Mouse (Mus musculus) embryonic fibroblast, embryonic 13.5 days (primary cell): ENCODE measurements around the gene Fam78a. TPM values are rescaled to one million over a fixed set of nuclear protein-coding genes. Genes with fewer than 3 reads are reported as not detected.

ENCODE experiments used
- H3K27ac ChIP-seq: 2 replicates; pipeline ENCODE4 v1.5.1; 2012; ENCODE audit warnings: low read length, control low read depth, inconsistent platforms; ENCODE audit not compliant: insufficient read depth
- H3K4me1 ChIP-seq: 2 replicates; pipeline ENCODE4 v1.6.1; 2011; ENCODE audit warnings: low read length; ENCODE audit not compliant: control insufficient read depth, insufficient read depth
- H3K4me3 ChIP-seq: 2 replicates; pipeline ENCODE4 v1.5.1; 2011; ENCODE audit warnings: mild to moderate bottlenecking, control low read depth, low read length; ENCODE audit not compliant: insufficient read depth
- CTCF ChIP-seq: IDR thresholded peaks from 2 replicates; pipeline ENCODE4 v1.5.1; 2011; ENCODE audit warnings: mild to moderate bottlenecking, control low read depth, low read length, moderate library complexity, borderline replicate concordance; ENCODE audit not compliant: insufficient read depth
- POLR2A ChIP-seq: IDR thresholded peaks from 2 replicates; pipeline ENCODE4 v1.6.1; 2011; ENCODE audit warnings: low read depth, mild to moderate bottlenecking, control low read depth, low read length, moderate library complexity
- polyA plus RNA-seq: library from polyadenylated mRNA; stranded (reverse); fragments of >200 nt; gene quantifications from 2 replicates; pipeline ENCODE4 v1.2.4, GENCODE M21; 2011; ENCODE audit warnings: low read depth; ENCODE audit not compliant: missing spikeins, insufficient read length

Fam78a gene
- polyA plus RNA-seq, 1 experiment: not detected

DNA sequence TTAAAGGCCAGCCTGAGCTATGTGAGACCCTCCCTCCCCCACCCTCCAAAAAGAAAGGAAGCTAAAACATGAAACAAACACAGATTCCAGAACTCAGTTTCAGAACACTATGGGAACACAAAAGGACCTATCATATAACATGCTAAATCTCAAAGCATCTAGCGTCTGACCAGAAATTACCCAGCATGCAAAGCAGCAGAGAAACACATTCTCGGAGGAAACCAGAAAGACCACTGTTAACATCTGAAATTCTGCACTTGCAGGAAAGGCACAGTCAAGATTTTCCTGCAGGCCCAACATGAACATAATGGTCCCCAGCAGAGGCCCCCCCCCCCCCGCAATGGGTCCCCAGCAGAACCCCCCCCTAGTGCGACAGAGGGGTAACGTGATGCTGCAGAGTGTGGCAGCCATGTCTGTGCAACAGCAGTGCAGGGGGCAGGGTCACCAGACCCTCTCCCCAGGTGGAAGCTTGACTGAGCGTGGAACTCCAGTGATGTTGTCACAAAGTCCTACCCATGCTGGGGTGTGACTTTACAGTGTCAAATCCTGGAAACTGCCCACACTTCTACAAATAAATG, 24.3 kb downstream of the Fam78a start:
- Histone ChIP-seq H3K27ac (no peak overlapping the region), H3K4me1 (no peaks in the 10 kb centered on the region), H3K4me3 (no peak overlapping the region)
- TF ChIP-seq POLR2A (no peak), CTCF (no peak)

DNA sequence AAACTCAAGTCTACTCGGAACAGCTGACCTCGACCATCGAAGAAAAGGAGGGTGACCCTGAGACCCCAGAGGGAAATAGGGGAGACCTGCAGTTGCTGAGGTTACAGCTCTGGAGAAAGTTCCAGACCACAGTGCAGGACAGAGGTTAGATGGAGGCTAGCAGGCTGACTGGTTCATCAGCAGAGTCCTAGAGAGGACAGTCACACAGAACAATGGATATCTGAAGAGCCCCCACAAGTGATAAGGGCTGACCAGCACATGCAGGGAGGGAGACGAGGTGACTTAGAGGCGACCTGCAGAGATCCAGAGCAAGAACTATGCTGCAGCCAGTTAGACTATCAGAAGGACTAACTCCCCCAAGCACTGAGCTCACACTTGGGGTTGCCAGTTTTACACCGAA, 25.0 kb downstream of the Fam78a start:
- Histone ChIP-seq H3K4me3 (no peak overlapping the region), H3K27ac (no peak overlapping the region), H3K4me1 (no peaks in the 10 kb centered on the region)
- no peak for TF ChIP-seq CTCF
- no peak for TF ChIP-seq POLR2A

DNA sequence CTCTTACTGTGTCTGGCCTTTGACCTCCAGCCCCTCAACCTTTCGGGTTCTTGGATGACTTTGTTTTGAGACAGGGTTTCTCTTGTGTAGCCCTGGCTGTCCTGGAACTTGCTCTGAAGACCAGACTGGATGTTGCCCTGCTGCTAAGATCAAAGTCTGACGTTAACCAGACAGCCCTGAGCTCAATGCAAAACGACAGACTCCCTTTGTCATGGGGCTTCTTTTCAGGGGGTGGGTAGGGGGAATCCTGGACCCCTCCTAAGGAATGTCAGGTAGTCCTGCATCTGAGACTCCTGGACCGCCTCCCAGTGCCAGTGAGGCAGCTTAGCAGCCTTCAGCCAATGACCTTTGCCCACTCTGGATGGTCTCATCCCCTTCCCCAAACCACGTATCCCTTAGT, 25.9 kb downstream of the Fam78a start:
- TF ChIP-seq CTCF (no peak), POLR2A (no peak)
- Histone ChIP-seq H3K4me1 (no peaks in the 10 kb centered on the region), H3K27ac (no peak overlapping the region), H3K4me3 (no peak overlapping the region)

DNA sequence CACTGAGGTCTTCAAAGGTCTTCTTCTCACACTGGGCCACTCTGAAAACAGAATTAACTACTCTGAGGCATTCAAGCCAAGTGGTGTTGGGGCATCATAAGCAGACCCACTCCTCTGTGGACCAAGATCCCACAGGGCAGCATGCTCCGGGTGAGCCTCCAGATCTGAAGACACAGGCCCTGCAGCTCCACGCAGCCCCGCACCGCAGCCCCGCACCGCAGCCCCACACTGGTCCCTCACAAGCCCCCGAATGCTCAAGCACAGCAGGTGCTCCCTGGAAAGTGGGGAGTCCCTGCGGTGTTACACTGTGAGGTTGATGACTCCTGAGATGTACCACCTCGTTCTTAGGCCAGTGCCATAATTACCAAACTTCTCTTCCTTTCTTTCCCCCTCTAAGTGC, 26.4 kb downstream of the Fam78a start:
- TF ChIP-seq POLR2A: no peak
- TF ChIP-seq CTCF: no peak
- H3K4me3 ChIP-seq: no peak overlapping the region
- H3K4me1 ChIP-seq: no peaks in the 10 kb centered on the region

DNA sequence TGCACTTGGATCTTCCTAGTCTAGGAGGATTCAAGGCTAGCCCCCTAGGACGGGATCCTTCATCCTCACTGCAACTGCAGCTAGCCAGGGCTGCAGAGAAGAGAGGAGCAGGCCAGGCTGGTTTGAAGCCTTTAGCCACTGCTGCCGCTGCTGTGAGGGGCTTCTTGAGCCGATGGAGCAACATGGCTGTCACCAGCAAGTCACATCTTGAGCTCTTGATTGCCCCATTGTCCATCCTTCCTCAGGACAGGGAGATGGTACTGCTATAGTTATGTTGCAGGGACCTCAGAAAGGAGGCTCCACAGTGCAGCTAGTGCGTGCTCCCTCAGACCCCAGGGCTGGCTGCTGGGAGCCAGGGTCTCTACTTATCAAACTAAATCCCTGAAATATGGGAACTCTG, 26.9 kb downstream of the Fam78a start:
- TF ChIP-seq POLR2A (no peak), CTCF (no peak)
- H3K4me3 ChIP-seq: no peak overlapping the region
- no peak overlapping the region for H3K27ac ChIP-seq
- H3K4me1 ChIP-seq: no peaks in the 10 kb centered on the region

More for the DNA sequence above, 26.4 kb downstream of the Fam78a start:
- no peak overlapping the region for H3K27ac ChIP-seq

DNA sequence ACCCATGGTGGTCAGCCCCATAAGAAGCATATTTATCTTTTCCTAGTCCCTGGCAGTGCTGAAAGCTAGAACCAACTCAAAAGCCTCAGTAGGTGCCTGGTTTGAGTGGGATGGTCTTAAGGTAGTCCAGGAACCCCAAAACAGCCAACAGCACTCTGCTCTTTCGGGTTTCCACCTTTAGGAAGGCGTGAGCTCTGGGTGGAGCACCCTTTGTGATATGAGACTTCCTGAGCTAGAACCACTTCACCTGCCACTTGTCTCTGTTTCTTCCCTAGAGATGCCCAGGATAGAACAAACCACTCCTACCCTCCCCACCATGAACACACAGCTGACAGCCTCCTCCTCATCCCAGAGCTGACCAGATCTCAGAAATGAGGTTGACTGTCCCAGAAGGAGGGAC, 27.3 kb downstream of the Fam78a start:
- Histone ChIP-seq H3K4me1 (no peaks in the 10 kb centered on the region), H3K4me3 (no peak overlapping the region), H3K27ac (no peak overlapping the region)
- TF ChIP-seq POLR2A (no peak), CTCF (no peak)

DNA sequence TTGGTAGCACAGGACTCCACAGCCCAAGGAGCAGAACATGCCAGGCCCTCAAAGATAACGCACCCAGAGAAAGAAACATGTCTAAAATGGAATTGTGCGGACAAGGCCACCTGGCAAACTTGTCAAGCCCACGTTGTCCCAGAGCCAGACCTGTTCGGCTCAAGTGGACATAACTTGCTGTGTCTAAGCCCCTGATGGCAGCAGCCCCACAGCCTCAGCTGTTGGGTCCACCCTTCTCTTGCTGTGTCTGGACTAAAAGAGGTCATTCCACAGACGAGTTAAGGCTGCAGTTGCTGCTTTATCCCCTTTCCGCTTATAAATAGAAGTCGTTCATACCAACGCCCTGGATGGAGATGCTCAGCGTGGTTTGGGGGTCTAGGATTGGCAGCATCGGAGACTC, 28.1 kb downstream of the Fam78a start:
- TF ChIP-seq CTCF (no peak), POLR2A (no peak)
- Histone ChIP-seq H3K4me3 (no peak overlapping the region), H3K4me1 (no peaks in the 10 kb centered on the region), H3K27ac (no peak overlapping the region)

DNA sequence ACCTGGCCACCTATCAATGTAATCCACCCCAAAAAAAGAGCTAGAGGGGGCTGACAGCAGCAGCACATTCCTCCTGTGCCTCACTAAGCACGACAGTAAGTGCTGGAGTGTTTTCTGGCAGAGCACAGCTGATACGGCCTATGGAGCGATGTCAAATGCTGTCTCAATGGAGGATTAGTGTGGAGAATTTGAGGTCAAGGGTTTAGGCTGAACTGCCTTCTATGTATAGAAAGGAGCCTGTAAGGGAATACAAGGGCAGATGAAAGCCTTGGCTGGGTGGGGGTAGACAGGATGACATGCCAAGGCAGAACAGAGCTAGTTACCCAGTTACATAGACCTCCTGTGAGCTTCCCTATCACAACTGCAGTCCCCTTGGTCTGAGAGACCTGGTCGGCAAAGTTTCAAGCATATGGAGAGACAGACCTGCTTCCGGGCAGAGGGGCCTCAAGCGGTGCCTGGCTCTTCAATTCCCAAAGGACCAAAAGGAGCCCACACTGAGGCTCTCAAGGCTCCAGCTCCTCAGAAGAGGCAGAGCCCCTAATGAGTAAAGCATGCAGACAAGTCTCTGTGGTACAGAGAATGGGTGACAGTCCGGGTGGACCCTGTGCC, 29.2 kb downstream of the Fam78a start:
- TF ChIP-seq CTCF (no peak), POLR2A (no peak)
- no peak overlapping the region for H3K27ac ChIP-seq
- no peaks in the 10 kb centered on the region for H3K4me1 ChIP-seq
- no peak overlapping the region for H3K4me3 ChIP-seq

DNA sequence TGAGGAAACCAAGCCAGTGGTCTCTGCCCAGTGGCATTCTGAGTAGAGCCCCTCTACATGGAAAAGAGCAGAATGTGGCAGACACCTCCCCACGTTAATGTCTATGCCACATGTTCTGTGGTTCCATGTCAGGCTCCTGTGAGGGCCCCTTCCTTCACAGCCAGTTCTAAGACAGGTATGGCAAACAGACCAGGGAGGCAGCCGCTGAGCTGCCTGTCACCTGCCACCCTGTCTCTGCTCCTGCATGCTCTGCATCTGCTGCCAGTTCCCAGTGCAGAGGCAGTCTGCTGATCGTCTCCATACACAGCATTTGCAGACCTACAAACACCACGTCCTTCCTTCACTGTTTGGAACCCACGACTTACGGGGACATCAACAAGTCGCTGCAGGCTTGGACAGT, 32.2 kb downstream of the Fam78a start:
- Histone ChIP-seq H3K27ac (no peak overlapping the region), H3K4me1 (no peaks in the 10 kb centered on the region), H3K4me3 (no peak overlapping the region)
- no peak for TF ChIP-seq CTCF
- no peak for TF ChIP-seq POLR2A

DNA sequence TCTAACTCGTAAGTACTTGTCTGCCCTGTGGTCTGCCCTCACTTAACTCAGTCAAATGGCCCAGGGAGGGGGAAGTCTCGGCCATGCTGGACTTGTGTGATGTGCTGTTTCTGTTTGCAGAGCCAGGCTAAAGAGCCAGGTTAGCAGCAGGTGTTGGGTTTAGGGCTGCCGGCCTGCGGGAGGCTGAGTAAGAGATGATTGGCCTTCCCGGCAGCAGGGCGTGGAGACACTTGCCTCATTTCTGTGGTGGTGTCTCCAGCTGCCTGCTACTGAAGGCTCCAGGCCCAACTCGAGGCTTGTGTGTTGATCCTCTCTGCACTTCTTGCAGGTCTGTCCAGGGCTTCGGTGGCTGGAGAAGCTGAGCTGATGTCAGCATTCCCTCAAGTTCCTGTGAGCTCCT, 32.9 kb downstream of the Fam78a start:
- TF ChIP-seq CTCF (no peak), POLR2A (no peak)
- no peak overlapping the region for H3K27ac ChIP-seq

DNA sequence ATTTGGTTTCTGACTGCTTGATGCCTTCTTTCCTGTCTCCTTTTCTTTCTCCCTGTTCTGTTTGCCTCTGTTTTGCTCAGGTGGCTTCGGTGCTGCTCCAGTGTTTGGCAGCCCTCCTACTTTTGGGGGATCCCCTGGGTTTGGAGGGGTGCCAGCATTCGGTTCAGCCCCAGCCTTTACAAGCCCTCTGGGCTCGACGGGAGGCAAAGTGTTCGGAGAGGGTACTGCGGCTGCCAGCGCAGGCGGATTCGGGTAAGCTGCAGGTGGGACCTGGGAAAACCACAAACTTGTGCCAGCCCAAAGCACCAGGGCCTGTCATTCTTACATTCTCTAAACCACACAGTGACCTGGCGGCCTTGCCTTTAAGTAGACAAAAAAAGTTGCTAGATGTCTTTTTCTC, 37.3 kb downstream of the Fam78a start:
- H3K4me3 ChIP-seq: no peak overlapping the region
- TF ChIP-seq POLR2A: no peak
- no peak for TF ChIP-seq CTCF
- no peaks in the 10 kb centered on the region for H3K4me1 ChIP-seq
- no peak overlapping the region for H3K27ac ChIP-seq

More for the DNA sequence above, 32.9 kb downstream of the Fam78a start:
- Histone ChIP-seq H3K4me1 (no peaks in the 10 kb centered on the region), H3K4me3 (no peak overlapping the region)

DNA sequence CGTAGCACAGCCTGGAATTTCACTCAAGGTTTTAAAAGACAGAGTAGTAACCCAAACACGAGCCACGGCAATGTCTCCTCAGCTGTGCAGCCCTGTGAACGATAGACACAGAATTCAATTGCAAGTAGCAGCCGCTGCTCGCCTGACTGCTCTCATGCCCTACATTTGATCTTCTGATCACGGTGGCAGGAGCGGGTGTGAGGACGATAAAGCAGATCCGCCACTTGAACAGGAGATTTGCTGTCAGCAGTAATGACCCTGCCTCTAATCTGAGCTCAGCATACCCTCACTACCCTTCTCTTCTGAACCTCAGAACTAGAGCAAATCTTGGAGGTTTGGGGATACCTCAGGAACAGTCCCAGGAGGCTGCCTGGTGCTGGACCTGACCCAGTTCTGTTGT, 38.6 kb downstream of the Fam78a start:
- no peak for TF ChIP-seq POLR2A
- TF ChIP-seq CTCF: no peak
- no peak overlapping the region for H3K4me3 ChIP-seq
- no peak overlapping the region for H3K27ac ChIP-seq
- no peaks in the 10 kb centered on the region for H3K4me1 ChIP-seq
